Mouse (Mus musculus): ENCODE data around the gene Wbp11.
"Not testable (repeated sequence)": the region's sequence is repeated elsewhere in the genome, so short reads cannot be mapped to it uniquely, and the experiment has no call there.

Wbp11 gene

DNA sequence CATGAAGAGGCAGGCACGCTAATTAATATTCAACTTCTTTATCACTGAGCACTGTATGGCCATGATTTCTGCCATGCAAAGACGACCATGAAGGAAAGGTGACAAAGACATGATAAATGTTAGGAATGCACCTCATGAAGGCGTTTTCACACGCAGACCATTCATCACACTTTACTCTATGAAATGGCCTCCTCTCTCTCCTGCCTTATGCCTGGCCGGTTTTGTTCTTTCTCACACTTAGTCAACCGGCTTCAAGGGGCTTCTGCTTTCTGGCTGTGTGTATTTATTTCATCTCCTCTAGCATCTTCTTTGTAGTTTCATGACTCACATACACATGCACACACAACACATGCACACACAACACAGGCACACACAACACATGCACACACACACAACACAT lies 26.8 kb downstream of the Wbp11 start:
- no peak for DNase-seq

- no peak for DNase-seq
Observed at GRCm38 (mm10) chr6:136800710-136801109, 27.3 kb downstream of the Wbp11 start.

- DNase-seq = not testable (repeated sequence)
Observed at GRCm38 (mm10) chr6:136797874-136798693, 29.9 kb downstream of the Wbp11 start.

DNA sequence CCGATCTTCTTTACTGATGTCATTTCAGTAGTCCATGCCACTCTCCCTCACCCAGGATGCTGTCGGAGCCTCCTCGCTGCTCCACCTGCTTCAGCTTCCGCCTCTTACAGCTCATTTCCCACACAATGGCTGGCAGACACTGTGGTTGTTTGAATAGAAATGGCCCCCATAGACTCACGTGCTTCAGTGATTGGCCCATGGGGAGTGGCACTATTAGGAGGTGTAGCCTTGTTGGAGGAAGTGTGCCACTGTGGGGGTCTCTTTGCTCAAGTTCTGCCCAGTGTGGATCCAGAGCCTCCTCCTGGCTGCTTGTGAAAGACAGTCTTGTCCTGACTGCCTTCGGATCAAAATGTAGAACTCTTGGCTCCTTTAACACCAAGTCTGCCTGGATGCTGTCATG lies 32.2 kb downstream of the Wbp11 start:
- DNase-seq = no peak

- DNase-seq = no peak
Observed at GRCm38 (mm10) chr6:136795110-136795509, 32.9 kb downstream of the Wbp11 start.

- no peak for DNase-seq
Observed at GRCm38 (mm10) chr6:136793831-136794525, 34.1 kb downstream of the Wbp11 start.

DNA sequence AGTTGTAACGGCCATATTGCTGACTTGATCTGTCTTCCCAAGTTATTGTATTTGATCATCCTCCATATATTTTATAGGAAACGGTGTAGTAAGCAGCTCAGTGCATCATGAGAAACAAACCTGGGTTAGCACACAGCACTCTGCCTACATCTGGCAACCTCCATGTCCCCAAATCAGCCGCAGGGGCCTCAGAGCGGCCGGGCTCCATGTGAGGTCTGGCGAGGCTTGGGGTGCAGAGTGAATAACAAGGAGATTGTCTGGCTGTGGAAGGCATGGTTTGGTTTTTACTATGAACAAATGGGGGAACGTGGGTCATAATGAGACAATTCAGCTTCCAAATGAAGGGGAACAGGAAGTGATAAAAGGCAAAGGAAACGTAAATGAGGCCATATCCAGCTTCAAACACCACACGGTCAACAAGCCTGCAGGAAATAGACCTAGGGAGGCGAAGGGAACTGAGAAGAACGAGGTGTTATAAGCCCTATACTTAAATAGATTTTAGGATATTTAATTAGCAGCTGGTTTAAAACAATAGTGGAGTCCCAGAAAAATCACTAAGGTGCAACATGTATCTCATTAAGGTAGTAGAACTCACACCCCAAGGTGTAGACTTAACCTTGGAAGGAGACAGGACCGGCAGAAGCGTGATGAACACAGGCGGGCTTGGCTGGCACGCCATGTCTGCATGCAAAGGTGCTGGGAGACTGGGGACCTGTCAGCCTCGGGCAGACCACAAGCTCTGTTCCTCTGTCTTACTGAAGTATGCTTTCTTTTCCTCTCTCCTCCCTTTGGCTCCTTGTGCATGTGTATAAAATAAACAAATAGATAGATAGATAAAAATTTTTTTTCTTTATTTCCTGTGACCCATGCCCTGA lies 34.9 kb downstream of the Wbp11 start:
- DNase-seq = no peak

DNA sequence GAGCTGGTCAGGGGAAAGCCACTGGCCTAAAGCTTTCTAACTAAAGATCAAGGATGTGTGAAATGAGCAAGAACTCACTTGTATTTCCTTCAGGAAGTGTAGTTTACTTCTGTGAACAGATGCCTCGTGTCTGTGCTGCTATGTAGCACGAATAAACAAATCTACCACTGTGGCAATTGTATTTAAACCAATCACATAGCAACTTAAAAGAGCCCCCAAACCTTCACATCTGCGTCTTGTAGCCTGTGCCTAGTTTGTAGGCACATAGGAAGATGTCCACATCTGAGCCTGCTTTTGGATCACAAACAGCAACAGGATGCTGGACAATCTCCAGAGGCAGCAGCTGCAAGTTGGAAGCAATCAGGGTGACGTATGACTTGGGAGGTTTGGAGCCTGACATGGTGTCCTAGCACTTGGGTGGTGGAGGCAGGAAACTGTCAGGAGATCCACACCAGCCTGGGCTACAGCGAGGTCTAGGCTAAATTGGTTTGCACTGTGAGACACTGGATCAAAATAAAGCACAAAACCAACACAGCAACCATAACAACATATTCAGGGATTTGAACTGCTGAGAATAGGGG lies 38.6 kb downstream of the Wbp11 start:
- peak; percentile 79 to 91 for DNase-seq

- no peak for DNase-seq
Observed at GRCm38 (mm10) chr6:136782761-136783160, 45.3 kb downstream of the Wbp11 start.

GRCm38 (mm10) chr6:136782146-136782545 lies 45.9 kb downstream of the Wbp11 start:
- DNase-seq = no peak

DNA sequence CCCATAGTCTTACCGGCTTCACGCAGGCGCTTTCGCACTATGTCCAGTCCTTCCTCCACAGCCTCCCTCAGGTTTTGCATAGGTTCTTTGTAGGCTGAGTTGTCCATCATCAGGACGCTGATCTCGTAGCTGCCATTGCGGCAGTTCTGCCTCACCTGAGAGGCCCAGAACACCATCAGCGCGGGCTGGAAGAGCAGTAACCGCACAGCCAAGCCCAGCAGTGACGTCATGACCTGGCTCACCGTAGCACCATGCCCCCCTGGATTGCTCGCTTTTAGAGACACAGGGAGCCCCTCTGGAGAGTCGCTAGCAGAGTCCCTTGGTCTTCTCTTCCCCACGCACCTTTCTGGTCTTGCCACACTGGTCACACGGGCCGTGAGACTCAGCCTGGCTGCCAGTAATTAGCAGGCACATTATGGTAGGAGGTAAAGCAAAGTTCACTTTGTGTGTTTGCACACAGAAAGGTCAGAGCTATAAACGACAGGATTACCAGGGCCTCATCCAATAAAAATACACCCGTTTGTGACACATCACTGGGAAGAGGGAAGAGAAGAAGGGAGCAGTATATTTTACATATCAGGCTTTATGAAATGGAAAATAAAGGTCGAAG lies 46.6 kb downstream of the Wbp11 start, which contains the start of gene Gucy2c:
Gene Gucy2c, minus strand, starts transcription at position 389 of the 610 bp plus-strand sequence.
- DNase-seq = no peak

GRCm38 (mm10) chr6:136776392-136776791 lies 51.6 kb downstream of the Wbp11 start:
- no peak for DNase-seq

- DNase-seq = no peak
Observed at GRCm38 (mm10) chr6:136769859-136770258, 58.2 kb downstream of the Wbp11 start.

DNA sequence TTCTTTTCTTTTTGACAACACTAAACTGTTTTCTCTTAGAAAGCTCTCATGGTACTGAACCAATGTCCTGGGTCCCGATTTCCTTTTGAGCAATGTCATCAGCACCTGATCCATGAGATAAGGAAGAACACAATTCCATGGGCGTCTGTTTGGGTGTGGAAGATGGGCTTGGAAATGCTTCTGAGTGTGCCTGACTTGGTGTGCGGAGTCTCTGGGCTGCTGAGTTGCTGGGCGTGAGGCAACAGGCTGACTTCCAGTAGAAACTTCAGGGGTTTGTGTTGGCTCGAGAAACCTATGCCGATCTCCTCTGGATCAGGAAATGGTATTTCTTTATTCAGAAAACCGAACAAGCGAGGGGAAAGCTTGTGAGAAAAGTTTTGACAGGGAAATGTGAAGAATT lies 58.9 kb downstream of the Wbp11 start:
- no peak for DNase-seq

DNA sequence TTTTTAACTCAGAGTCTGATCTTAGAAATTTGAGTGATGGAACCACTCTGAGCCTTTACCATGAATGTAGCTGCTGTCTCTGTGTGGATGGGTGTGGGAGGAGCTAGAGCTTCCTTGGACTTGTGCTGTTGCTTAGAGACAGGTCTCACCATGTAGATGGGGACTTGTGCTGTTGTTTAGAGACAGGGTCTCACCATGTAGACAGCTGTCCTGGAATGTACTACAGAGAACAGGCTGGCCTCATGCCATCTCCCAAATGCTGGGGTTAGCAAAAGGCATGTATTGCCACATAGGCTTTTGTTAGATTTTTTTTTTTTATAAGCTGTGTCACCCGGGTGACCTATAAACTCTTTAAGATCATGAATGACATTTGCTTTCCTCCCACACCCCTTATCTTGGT lies 64.1 kb downstream of the Wbp11 start:
- DNase-seq = peak; percentile 35 to 66

Data from lung, postnatal 4 days (tissue).